ENCODE assay signal across 9 mouse cellular contexts in the genomic region with DNA sequence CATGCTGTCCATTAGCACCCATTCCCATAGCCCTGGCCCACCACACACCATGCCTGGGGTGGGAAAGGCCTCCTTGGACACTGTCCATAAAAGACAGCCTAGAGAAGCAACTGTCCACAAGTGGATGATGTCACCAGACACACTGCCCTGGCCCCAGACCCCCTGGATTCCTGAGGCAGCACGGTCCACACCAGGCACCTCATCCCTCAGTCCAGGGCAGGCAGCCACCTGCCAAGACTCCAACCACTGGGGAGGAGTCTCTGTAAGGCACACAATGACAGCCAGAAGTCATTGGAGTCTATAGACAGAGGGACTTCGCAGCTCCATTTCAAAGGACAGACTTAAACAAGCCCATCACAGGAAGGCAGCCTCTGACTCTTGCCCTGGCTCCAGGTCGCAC. TPM values are rescaled to one million over a fixed set of nuclear protein-coding genes. Genes with fewer than 3 reads are reported as not detected.
DNase-seq lines count a peak whose midpoint lies in the region; ATAC-seq and TF ChIP-seq lines count a peak whose summit lies in the region.
"Had no signal": no experiment of that assay in that cellular context is flagged by ENCODE, and none has a peak within 500 bp of the region (broad histone marks: within the 10 kb centered on the region; RNA-seq: fewer than 3 reads in every experiment).

No protein-coding gene starts in this region.

- peaks cover 46% of the 10 kb centered on the region for H3K4me1 ChIP-seq in heart, embryonic 12.5 days (replicated peaks)
- H3K4me1 ChIP-seq in spleen, adult 2 months (ENCODE audit: control insufficient read depth, insufficient read depth, insufficient read length) = peaks cover 16% of the 10 kb centered on the region
- peaks cover 19% of the 10 kb centered on the region for H3K4me1 ChIP-seq in kidney, embryonic 16.5 days (ENCODE audit: insufficient read depth, low read length)
- H3K4me1 ChIP-seq in stomach, embryonic 16.5 days (ENCODE audit: control insufficient read depth, insufficient read depth, low read length) = peaks cover 13% of the 10 kb centered on the region

- H3K9ac ChIP-seq in heart, embryonic 12.5 days = no peak overlapping the region
- peak overlapping the region; percentile 80 for H3K9ac ChIP-seq in kidney, embryonic 16.5 days (replicated peaks; ENCODE audit: low read length)
- H3K9ac ChIP-seq in stomach, embryonic 16.5 days (ENCODE audit: low read length) = peak overlapping the region; percentile 80; the same call in 1 of the 2 replicates

- no peak overlapping the region for H3K27ac ChIP-seq in heart, embryonic 12.5 days (ENCODE audit: poor library complexity, severe bottlenecking)
- no peak overlapping the region for H3K27ac ChIP-seq in spleen, adult 2 months (ENCODE audit: insufficient read depth, low read length)
- H3K27ac ChIP-seq in kidney, embryonic 16.5 days (ENCODE audit: low read length) = no peak overlapping the region
- H3K27ac ChIP-seq in stomach, embryonic 16.5 days (ENCODE audit: low read length) = no peak overlapping the region

- no peak for DNase-seq in heart, postnatal 14 days
- DNase-seq in spleen, adult 2 months (ENCODE audit: low read depth in 1 of 2, low spot score in 2 of 2) = no peak
- no peak for DNase-seq in spleen, postnatal 36 days (ENCODE audit: low spot score in 2 of 2)
- no peak for DNase-seq in adrenal gland, postnatal 4 days (ENCODE audit: low spot score in 2 of 2)
- no peak for DNase-seq in layer of hippocampus, adult 9-10 months (ENCODE audit: low spot score)
- DNase-seq: right cerebral cortex, postnatal 4 days had no signal

- WGBS in heart, embryonic 12.5 days = 69% methylated on average over 3 of the region's 3 CpGs
- 62% methylated on average over 3 of the region's 3 CpGs for WGBS in spleen, adult 2 months
- 68% methylated on average over 3 of the region's 3 CpGs for WGBS in kidney, embryonic 16.5 days
- 66% methylated on average over 3 of the region's 3 CpGs for WGBS in stomach, embryonic 16.5 days

- no peaks in the 10 kb centered on the region for H3K9me3 ChIP-seq in heart, embryonic 12.5 days (replicated peaks)
- H3K9me3 ChIP-seq in kidney, embryonic 16.5 days (ENCODE audit: low read length) = no peaks in the 10 kb centered on the region
- H3K9me3 ChIP-seq in stomach, embryonic 16.5 days (replicated peaks; ENCODE audit: control insufficient read depth, low read length) = no peaks in the 10 kb centered on the region

- peak overlapping the region; percentile 91 for H3K4me3 ChIP-seq in heart, embryonic 12.5 days
- H3K4me3 ChIP-seq in spleen, adult 2 months (ENCODE audit: extremely low read depth, insufficient read depth, insufficient read length) = peak overlapping the region; percentile 88
- peak overlapping the region; percentile 82 for H3K4me3 ChIP-seq in kidney, embryonic 16.5 days (ENCODE audit: low read length)
- H3K4me3 ChIP-seq in stomach, embryonic 16.5 days (replicated peaks; ENCODE audit: low read length) = no peak overlapping the region

- no peak for ATAC-seq in heart, embryonic 12.5 days (ENCODE audit: insufficient number of reproducible peaks, low FRiP score)
- peak; percentile 49; the same call in 1 of the 2 replicates for ATAC-seq in kidney, embryonic 16.5 days (ENCODE audit: low FRiP score, low TSS enrichment)
- no peak for ATAC-seq in stomach, embryonic 16.5 days (ENCODE audit: insufficient read depth, low FRiP score)

- intact Hi-C loops in heart, postnatal 14 days (cut with DNase I) = loop anchor here (5.0 kb wide), 1 partner anchor 64 kb away; no protein-coding TSS in a partner anchor

- no peak for TF ChIP-seq CTCF in spleen, adult 2 months (IDR thresholded peaks at IDR 0.05; ENCODE audit: extremely low read depth, insufficient read depth, insufficient read length, insufficient replicate concordance)

- peak overlapping the region; percentile 97 for H3K4me2 ChIP-seq in heart, embryonic 12.5 days
- peak overlapping the region; percentile 90 for H3K4me2 ChIP-seq in kidney, embryonic 16.5 days (replicated peaks; ENCODE audit: low read depth, low read length)
- H3K4me2 ChIP-seq in stomach, embryonic 16.5 days (ENCODE audit: low read depth, low read length) = peak overlapping the region; percentile 92

- H3K36me3 ChIP-seq in heart, embryonic 12.5 days = no peaks in the 10 kb centered on the region
- H3K36me3 ChIP-seq in spleen, adult 2 months (ENCODE audit: control insufficient read depth, insufficient read depth, low read length) = no peaks in the 10 kb centered on the region
- H3K36me3 ChIP-seq in kidney, embryonic 16.5 days (ENCODE audit: insufficient read depth, low read length) = no peaks in the 10 kb centered on the region
- H3K36me3 ChIP-seq in stomach, embryonic 16.5 days (ENCODE audit: control insufficient read depth, insufficient read depth, low read length) = no peaks in the 10 kb centered on the region

- no peak for TF ChIP-seq POLR2A in spleen, adult 2 months (IDR thresholded peaks at IDR 0.05; ENCODE audit: low read depth, low read length)

- H3K27me3 ChIP-seq in heart, embryonic 12.5 days (replicated peaks) = peaks cover 15% of the 10 kb centered on the region; the same call in 1 of the 2 replicates
- no peaks in the 10 kb centered on the region for H3K27me3 ChIP-seq in spleen, adult 2 months (ENCODE audit: control insufficient read depth, insufficient read depth, low read length)
- peaks cover 17% of the 10 kb centered on the region for H3K27me3 ChIP-seq in kidney, embryonic 16.5 days (ENCODE audit: insufficient read depth, low read length)
- peaks cover 10% of the 10 kb centered on the region for H3K27me3 ChIP-seq in stomach, embryonic 16.5 days (ENCODE audit: control insufficient read depth, insufficient read depth, low read length)

RNA-seq across cellular contexts. Expression of a gene that starts 1.9 kb away (rescaled TPM):
- polyA plus RNA-seq in heart, embryonic 12.5 days (2016; fragmentation: Nextera tagmentation; extraction: Ambion mirVana) = 17.3 and 17.4 TPM in 2 replicates
- total RNA-seq in heart, postnatal 14 days (2021) = 10 to 100 TPM; 78.3 to 78.4 TPM
- polyA plus RNA-seq in spleen, adult 2 months (2012; rRNA removed) = 77.0 and 103 TPM in 2 replicates
- 28.8 and 29.0 TPM in 2 replicates for polyA plus RNA-seq in kidney, embryonic 16.5 days (2015; fragmentation: Nextera tagmentation; extraction: Ambion mirVana)
- 11.5 and 14.1 TPM in 2 replicates for polyA plus RNA-seq in stomach, embryonic 16.5 days (2015; fragmentation: Nextera tagmentation; extraction: Ambion mirVana)
- 10 to 100 TPM; 22.0 to 30.9 TPM for total RNA-seq in adrenal gland, postnatal 4 days (2021)

RNA-seq across cellular contexts. Expression of a gene that starts 54.9 kb away (rescaled TPM):
- polyA plus RNA-seq in heart, embryonic 12.5 days (2016; fragmentation: Nextera tagmentation; extraction: Ambion mirVana) = 58.9 and 64.4 TPM in 2 replicates
- total RNA-seq in heart, postnatal 14 days (2021) = 10 to 100 TPM; 31.7 to 32.6 TPM
- polyA plus RNA-seq in spleen, adult 2 months (2012; rRNA removed) = 14.6 and 19.8 TPM in 2 replicates
- polyA plus RNA-seq in kidney, embryonic 16.5 days (2015; fragmentation: Nextera tagmentation; extraction: Ambion mirVana) = 45.8 and 48.5 TPM in 2 replicates
- 41.4 and 44.0 TPM in 2 replicates for polyA plus RNA-seq in stomach, embryonic 16.5 days (2015; fragmentation: Nextera tagmentation; extraction: Ambion mirVana)
- total RNA-seq in adrenal gland, postnatal 4 days (2021) = 10 to 100 TPM; 22.9 to 25.0 TPM
